Mouse (Mus musculus) midbrain, embryonic 11.5 days (tissue): ENCODE measurements around the gene Lfng. TPM values are rescaled to one million over a fixed set of nuclear protein-coding genes. Genes with fewer than 3 reads are reported as not detected.

Source experiments
- ATAC-seq: fragments of 200-750 bp; cut with Nextera tagmentation; 2 replicates; pipeline ENCODE4 v1.8.0; 2017; ENCODE audit warnings: moderate TSS enrichment, moderate library complexity; ENCODE audit not compliant: low FRiP score
- DNase-seq: peaks from one replicate; pipeline ENCODE4 v3.0.0; 2015; ENCODE audit warnings: low spot score; ENCODE audit errors: missing footprints
- H3K27ac ChIP-seq: fragments of 300-500 bp; sonication (generic); 2 replicates; pipeline ENCODE4 v1.5.1; 2014; ENCODE audit warnings: low read depth, low read length
- H3K27me3 ChIP-seq: fragments of 300-500 bp; sonication (generic); 2 replicates; pipeline ENCODE4 v1.6.1; 2014; ENCODE audit warnings: mild to moderate bottlenecking, low read length, moderate library complexity, mixed read lengths; ENCODE audit not compliant: control insufficient read depth, insufficient read depth
- H3K36me3 ChIP-seq: fragments of 300-500 bp; sonication (generic); 2 replicates; pipeline ENCODE4 v1.6.1; 2014; ENCODE audit warnings: mild to moderate bottlenecking, low read length, moderate library complexity, mixed read lengths; ENCODE audit not compliant: control insufficient read depth, insufficient read depth
- H3K4me1 ChIP-seq: fragments of 300-500 bp; sonication (generic); 2 replicates; pipeline ENCODE4 v1.6.1; 2014; ENCODE audit warnings: low read length; ENCODE audit not compliant: control insufficient read depth, insufficient read depth
- H3K4me2 ChIP-seq: fragments of 300-500 bp; sonication (generic); 2 replicates; pipeline ENCODE4 v1.6.1; 2014; ENCODE audit warnings: mild to moderate bottlenecking, moderate library complexity
- H3K4me3 ChIP-seq: fragments of 300-500 bp; sonication (generic); 2 replicates; pipeline ENCODE4 v1.5.1; 2014; ENCODE audit warnings: low read depth, low read length
- H3K9ac ChIP-seq: fragments of 300-500 bp; sonication (generic); 2 replicates; pipeline ENCODE4 v1.6.1; 2014; ENCODE audit warnings: low read length
- H3K9me3 ChIP-seq: fragments of 300-500 bp; sonication (generic); 2 replicates; pipeline ENCODE4 v1.6.1; 2016; ENCODE audit warnings: low read length; ENCODE audit not compliant: control insufficient read depth
- WGBS: fragments of 180-500 bp; shearing (Covaris S2); extraction: QIAGEN DNeasy Blood & Tissue Kit; methylation state at CpG from one replicate; pipeline ENCODE4 v1.1.7; 2014; 5-methylcytosine and 5-hydroxymethylcytosine counted together
- polyA plus RNA-seq: library from polyadenylated mRNA; unstranded; fragments of >200 nt; fragmentation: Nextera tagmentation; extraction: Ambion mirVana; gene quantifications from 2 replicates; pipeline ENCODE4 v1.2.1, GENCODE M21; 2014

The Lfng gene
- polyA plus RNA-seq, 1 experiment from 2014 or later = 40.5 TPM

DNA sequence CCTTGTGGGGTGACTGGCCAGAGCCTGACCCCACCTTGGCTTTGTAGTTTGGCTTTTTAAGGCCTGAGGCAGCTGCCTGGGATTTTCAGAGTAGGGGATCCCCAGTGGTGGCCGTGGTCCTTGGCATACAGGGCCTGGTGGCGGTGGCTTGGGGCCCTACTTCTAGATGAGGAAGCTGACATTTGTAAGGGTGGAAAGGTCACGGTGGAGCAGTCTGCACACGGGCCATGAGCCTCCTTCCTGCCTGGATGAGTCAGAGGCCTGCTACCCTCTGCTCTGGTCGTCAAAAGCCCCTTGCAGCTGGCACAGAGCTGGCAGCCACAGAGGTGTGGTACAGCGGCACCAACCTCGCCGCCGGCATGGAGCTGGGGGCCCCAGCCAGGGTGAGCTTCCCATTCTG, 9.6 kb downstream of the Lfng start:
- H3K4me2 ChIP-seq = no peak overlapping the region
- no peak overlapping the region for H3K4me3 ChIP-seq
- H3K9ac ChIP-seq = no peak overlapping the region
- no peaks in the 10 kb centered on the region for H3K27me3 ChIP-seq
- ATAC-seq = no peak
- H3K36me3 ChIP-seq = peaks cover 20% of the 10 kb centered on the region
- WGBS = 76% methylated on average over 9 of the region's 9 CpGs
- no peak for DNase-seq
- H3K27ac ChIP-seq = no peak overlapping the region
- peaks cover 19% of the 10 kb centered on the region for H3K4me1 ChIP-seq
- H3K9me3 ChIP-seq = no peaks in the 10 kb centered on the region

GRCm38 (mm10) chr5:140617714-140618113, 10.6 kb downstream of the Lfng start:
- Histone ChIP-seq H3K27ac (no peak overlapping the region; the same call in 1 of the 2 replicates), H3K9me3 (no peaks in the 10 kb centered on the region), H3K4me3 (no peak overlapping the region), H3K36me3 (peaks cover 19% of the 10 kb centered on the region), H3K4me2 (no peak overlapping the region), H3K9ac (no peak overlapping the region), H3K27me3 (no peaks in the 10 kb centered on the region), H3K4me1 (peaks cover 9% of the 10 kb centered on the region)
- ATAC-seq = no peak
- DNase-seq = no peak
- WGBS = 77% methylated on average over 5 of the region's 5 CpGs

GRCm38 (mm10) chr5:140619151-140619771, 12.1 kb downstream of the Lfng start:
- Histone ChIP-seq H3K27me3 (no peaks in the 10 kb centered on the region), H3K4me3 (no peak overlapping the region), H3K9ac (no peak overlapping the region), H3K4me2 (no peak overlapping the region), H3K27ac (peak overlapping the region; percentile 12; the same call in 1 of the 2 replicates), H3K36me3 (peaks cover 20% of the 10 kb centered on the region), H3K9me3 (no peaks in the 10 kb centered on the region), H3K4me1 (peaks cover 5% of the 10 kb centered on the region; the same call in 1 of the 2 replicates)
- ATAC-seq (peak; percentile 54), DNase-seq (peak; percentile 99)
- WGBS = 24% methylated on average over 6 of the region's 6 CpGs

DNA sequence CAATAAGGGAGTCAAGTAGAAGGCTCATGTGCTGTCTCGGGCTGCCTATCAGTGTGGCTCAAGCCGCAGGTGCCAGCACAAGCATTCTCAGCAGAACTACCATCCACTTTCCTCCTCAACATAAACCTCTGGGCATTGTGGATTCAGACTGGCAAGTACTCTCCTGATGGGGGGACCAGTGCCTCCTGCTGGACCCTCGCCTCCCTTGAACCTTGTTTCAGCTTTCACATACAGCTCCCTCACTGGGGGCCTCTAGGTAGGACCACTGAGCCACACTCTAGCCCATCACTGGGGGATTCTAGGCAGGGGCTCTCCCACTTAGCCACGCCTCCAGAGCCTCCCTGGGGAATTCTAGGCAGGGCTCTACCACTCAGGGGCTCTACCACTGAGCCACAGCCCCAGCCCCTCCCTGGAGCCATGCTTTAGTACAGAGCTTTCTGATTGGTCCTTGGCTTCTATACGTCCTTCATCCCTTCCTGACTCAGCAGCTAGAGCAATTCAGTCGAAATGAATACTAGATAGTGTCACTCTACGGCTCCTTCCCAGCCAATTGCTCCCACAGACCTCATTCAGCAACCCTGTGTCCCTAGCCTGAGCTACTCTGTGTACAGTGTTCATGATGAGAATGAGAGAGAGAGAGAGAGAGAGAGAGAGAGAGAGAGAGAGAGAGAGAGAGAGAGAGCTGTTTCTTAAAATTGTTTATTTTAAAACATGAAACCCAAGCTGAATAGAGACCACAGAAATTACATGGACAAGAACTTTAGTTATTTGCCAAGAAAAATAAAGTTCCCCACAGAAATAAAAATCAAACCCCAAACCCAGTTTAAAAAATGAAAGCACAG, 13.0 kb downstream of the Lfng start:
- H3K27me3 ChIP-seq = no peaks in the 10 kb centered on the region
- no peak overlapping the region for H3K4me2 ChIP-seq
- H3K9me3 ChIP-seq = no peaks in the 10 kb centered on the region
- no peak overlapping the region for H3K4me3 ChIP-seq
- peak overlapping the region; percentile 12; the same call in 1 of the 2 replicates for H3K27ac ChIP-seq
- ATAC-seq (peak; percentile 25; the same call in 1 of the 2 replicates), DNase-seq (peak; percentile 91)
- WGBS = 59% methylated on average over 7 of the region's 7 CpGs
- no peak overlapping the region for H3K9ac ChIP-seq
- peaks cover 21% of the 10 kb centered on the region for H3K36me3 ChIP-seq
- H3K4me1 ChIP-seq = peaks cover 3% of the 10 kb centered on the region; the same call in 1 of the 2 replicates

- H3K4me1 ChIP-seq = no peaks in the 10 kb centered on the region
- no peak overlapping the region for H3K9ac ChIP-seq
- H3K4me3 ChIP-seq = no peak overlapping the region
- WGBS = 68% methylated on average over 9 of the region's 9 CpGs
- no peaks in the 10 kb centered on the region for H3K9me3 ChIP-seq
- no peak overlapping the region for H3K4me2 ChIP-seq
- ATAC-seq (no peak), DNase-seq (no peak)
- H3K36me3 ChIP-seq = peaks cover 26% of the 10 kb centered on the region
- no peaks in the 10 kb centered on the region for H3K27me3 ChIP-seq
- no peak overlapping the region for H3K27ac ChIP-seq
Measured at GRCm38 (mm10) chr5:140621092-140621491, 14.0 kb downstream of the Lfng start.

DNA sequence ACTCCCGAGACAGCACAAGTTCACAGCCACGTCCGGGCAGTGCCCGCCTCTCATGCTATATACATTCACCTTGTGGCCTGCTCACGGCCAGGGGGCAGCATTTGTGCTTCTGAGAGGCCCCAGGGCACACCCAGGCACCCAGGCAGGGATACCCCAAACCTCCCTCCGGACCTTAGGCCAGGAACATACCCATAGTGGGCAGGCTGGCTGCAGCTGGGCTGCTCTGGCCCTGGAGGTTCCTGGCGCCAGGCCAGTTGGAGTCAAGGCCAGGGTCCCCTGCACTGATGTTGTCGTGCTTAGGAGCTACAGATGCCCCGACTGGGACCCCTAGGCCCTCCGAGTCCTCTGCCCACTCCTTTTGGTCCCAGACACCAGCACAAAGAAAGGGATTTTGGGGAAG, 14.4 kb downstream of the Lfng start:
- Histone ChIP-seq H3K4me1 (no peaks in the 10 kb centered on the region), H3K9me3 (no peaks in the 10 kb centered on the region), H3K27ac (no peak overlapping the region), H3K9ac (no peak overlapping the region), H3K27me3 (no peaks in the 10 kb centered on the region), H3K4me2 (no peak overlapping the region), H3K4me3 (no peak overlapping the region), H3K36me3 (peaks cover 31% of the 10 kb centered on the region)
- DNase-seq (no peak), ATAC-seq (no peak)
- 81% methylated on average over 10 of the region's 10 CpGs for WGBS

- Histone ChIP-seq H3K9me3 (peaks cover 4% of the 10 kb centered on the region; the same call in 1 of the 2 replicates), H3K9ac (no peak overlapping the region), H3K4me3 (no peak overlapping the region), H3K36me3 (peaks cover 45% of the 10 kb centered on the region), H3K4me2 (no peak overlapping the region), H3K27me3 (no peaks in the 10 kb centered on the region), H3K4me1 (no peaks in the 10 kb centered on the region), H3K27ac (no peak overlapping the region)
- ATAC-seq (no peak), DNase-seq (no peak)
- 95% methylated on average over 23 of the region's 23 CpGs for WGBS
Measured at GRCm38 (mm10) chr5:140622978-140623670, 16.0 kb downstream of the Lfng start.

- H3K36me3 ChIP-seq = peaks cover 52% of the 10 kb centered on the region
- WGBS = 84% methylated on average over 4 of the region's 4 CpGs
Measured at GRCm38 (mm10) chr5:140623791-140624190, 16.7 kb downstream of the Lfng start.

More at GRCm38 (mm10) chr5:140623791-140624190, 16.7 kb downstream of the Lfng start:
- Histone ChIP-seq H3K4me1 (no peaks in the 10 kb centered on the region), H3K27ac (no peak overlapping the region), H3K9me3 (peaks cover 4% of the 10 kb centered on the region; the same call in 1 of the 2 replicates), H3K4me3 (no peak overlapping the region), H3K27me3 (no peaks in the 10 kb centered on the region), H3K4me2 (no peak overlapping the region), H3K9ac (no peak overlapping the region)
- DNase-seq (no peak), ATAC-seq (no peak)
